Mouse (Mus musculus) layer of hippocampus, postnatal 14 days (tissue): ENCODE measurements at regions not wholly inside any gene's neighbourhood (a gene's known extent, or its start where the extent isn't known, plus 50 kb on each side); places are given as distances from the start of the nearest gene placed in this dataset.
"Not testable (repeated sequence)": the region's sequence is repeated elsewhere in the genome, so short reads cannot be mapped to it uniquely, and the experiment has no call there.

Experiments
- DNase-seq, 2 experiments: peaks; one replicate each; pipeline ENCODE4 v3.0.0; 2021 to 2022; ENCODE audit warnings: low spot score in 2 of 2, mixed read lengths in 1 of 2

- DNase-seq, result not testable (repeated sequence)
These were observed 87.2 kb downstream of the Catsperg2 start for GRCm38 (mm10) chr7:29639591-29639990.

DNA sequence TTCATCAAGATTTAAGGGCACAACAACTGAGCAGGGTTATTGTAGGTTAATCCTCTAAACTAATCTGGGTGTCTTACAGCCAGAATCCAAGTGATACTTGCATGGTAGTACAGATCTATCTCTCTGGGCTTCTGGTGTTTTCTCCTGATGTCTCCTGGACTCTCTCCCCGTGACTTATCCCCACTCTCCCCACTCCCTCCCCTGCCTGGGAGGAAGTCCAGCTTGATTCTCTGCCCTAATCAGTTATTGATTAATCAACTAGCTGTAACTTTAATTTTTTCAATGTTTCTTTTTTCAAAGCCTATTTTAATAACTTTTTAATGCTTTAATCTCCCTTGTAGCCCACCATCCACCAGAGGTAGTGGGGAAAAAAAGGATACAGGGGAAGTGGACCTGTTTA, 83.9 kb upstream of the Sipa1l3 start:
- DNase-seq, result no peak

DNA sequence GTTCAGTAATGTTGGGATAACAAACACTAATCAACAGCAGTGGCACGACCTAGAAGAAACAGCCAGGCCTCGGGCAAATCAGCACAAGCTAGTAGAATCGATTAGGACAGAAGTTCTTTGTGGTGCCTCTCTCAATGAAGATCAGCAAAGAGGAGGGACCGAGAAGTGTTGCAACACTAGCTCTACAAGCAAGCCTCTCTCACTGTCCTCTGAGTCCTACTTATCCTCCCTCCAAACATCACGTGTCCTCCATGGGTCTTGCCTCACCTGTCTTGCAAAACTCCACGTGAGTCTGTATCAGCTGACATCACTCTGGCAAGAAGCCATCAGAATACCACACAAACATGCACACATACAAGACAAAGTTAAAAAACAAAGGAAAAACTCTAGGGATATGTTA, 82.9 kb upstream of the Sipa1l3 start:
- DNase-seq, result no peak

GRCm38 (mm10) chr7:29597291-29597690, 78.8 kb upstream of the Sipa1l3 start:
- DNase-seq, result peak; percentile 26 to 43

GRCm38 (mm10) chr7:29578128-29578527, 59.7 kb upstream of the Sipa1l3 start:
- no peak for DNase-seq

GRCm38 (mm10) chr7:29575606-29576005, 57.2 kb upstream of the Sipa1l3 start:
- DNase-seq, result no peak
